Mouse (Mus musculus): ENCODE results near the gene Eps8. TPM values are rescaled to one million over a fixed set of nuclear protein-coding genes. Genes with fewer than 3 reads are reported as not detected.

Gene Eps8
- polyA plus RNA-seq, 1 experiment from 2014 or later, result 33.4 TPM

DNA sequence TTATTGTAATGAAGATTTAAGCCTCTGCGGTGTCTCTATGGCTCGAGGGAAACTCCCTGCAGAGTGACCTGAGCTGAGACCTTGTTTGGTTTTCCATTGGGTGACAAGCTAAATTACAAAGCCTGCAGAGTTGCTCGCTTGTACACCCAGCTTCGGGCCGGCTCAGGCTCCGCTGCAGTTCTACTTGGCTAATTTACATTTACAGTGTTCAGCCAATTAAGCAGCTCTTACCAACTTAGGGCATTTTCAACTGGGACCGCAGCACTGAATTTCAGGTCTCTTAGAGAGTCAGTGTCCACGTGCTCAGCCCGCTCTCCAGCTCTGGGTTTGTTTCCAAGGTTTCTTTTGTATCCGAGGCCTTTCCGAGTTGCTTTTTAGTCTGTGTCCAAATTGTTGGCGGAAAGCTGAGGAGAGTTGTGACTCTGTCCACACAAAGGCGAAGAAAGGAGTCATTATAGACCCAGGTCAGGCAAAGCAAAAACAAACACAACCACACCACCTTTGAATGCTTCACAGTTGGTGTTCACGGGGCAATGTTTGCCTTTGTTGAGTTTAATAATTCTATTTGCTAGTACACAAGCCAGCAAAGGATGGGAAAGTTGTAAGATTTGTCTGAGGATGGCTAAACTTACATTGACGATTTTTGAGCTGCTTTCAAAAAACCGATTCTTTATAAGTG lies 216.6 kb downstream of the Eps8 start:
- Histone ChIP-seq H3K9me3 (replicated peaks; ENCODE audit: control insufficient read depth, low read length) (no peaks in the 10 kb centered on the region), H3K27me3 (ENCODE audit: control insufficient read depth, insufficient read depth, low read length) (no peaks in the 10 kb centered on the region), H3K36me3 (ENCODE audit: control insufficient read depth, insufficient read depth, low read length) (no peaks in the 10 kb centered on the region), H3K4me3 (replicated peaks; ENCODE audit: low read length) (no peak overlapping the region), H3K9ac (ENCODE audit: low read length) (no peak overlapping the region), H3K4me1 (ENCODE audit: control insufficient read depth, insufficient read depth, low read length) (no peaks in the 10 kb centered on the region), H3K4me2 (ENCODE audit: low read depth, low read length) (no peak overlapping the region), H3K27ac (ENCODE audit: low read length) (no peak overlapping the region)
- ATAC-seq (ENCODE audit: insufficient read depth, low FRiP score), result no peak
- 50% methylated on average over 16 of the region's 16 CpGs for WGBS

DNA sequence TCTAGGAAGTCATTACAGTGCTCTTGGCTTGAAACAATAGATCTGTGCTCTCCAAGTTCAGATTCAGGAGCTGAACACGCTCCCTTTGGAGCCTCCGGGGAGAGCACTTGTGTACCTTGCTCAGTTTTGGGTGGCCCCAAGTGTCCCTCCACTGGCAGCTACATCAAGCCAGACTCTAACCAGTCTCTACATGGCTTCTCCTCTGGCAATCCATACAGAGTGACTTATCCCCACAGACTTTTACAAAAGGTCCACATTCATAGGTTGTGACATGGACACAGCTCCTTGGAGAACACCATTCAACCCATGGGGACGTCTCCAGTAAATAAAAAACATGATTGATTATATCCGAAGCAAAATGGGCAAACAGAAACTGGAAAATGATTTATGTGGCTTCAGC lies 217.2 kb downstream of the Eps8 start:
- WGBS, result 58% methylated on average over 4 of the region's 4 CpGs
- Histone ChIP-seq H3K4me1 (ENCODE audit: control insufficient read depth, insufficient read depth, low read length) (no peaks in the 10 kb centered on the region), H3K27me3 (ENCODE audit: control insufficient read depth, insufficient read depth, low read length) (no peaks in the 10 kb centered on the region), H3K36me3 (ENCODE audit: control insufficient read depth, insufficient read depth, low read length) (no peaks in the 10 kb centered on the region), H3K27ac (ENCODE audit: low read length) (no peak overlapping the region), H3K4me3 (replicated peaks; ENCODE audit: low read length) (no peak overlapping the region), H3K9ac (ENCODE audit: low read length) (no peak overlapping the region), H3K9me3 (replicated peaks; ENCODE audit: control insufficient read depth, low read length) (no peaks in the 10 kb centered on the region), H3K4me2 (ENCODE audit: low read depth, low read length) (no peak overlapping the region)
- no peak for ATAC-seq (ENCODE audit: insufficient read depth, low FRiP score)

DNA sequence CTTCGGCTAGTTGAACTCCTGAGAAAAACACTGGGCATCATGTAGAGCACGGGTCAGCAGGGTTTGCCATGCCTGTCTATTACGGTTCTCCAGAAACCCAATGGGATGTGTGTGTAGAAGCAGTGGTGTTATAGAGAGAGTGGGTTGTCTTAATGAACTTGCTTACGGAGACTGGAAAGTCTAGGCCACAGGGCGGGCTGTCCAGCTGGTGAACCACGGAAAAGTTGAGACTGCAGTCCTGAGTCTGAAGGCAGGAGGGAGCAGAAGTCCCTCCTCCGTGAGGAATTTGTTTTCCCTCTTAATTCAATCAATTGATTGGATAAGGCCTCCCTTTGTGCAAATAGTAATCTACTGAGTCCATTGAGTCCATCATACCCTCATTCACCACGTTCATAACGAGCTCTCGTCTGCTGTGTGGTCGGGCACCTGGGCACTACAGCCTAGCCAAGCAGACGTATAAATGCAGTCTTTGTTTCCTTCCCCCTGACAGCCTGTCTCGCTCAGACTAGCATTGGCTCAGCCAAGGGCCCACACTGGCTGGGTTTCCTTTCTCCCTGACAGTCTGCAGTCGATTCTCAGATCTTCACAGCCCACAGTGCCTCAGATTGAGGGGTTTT lies 221.0 kb downstream of the Eps8 start:
- Histone ChIP-seq H3K27me3 (ENCODE audit: control insufficient read depth, insufficient read depth, low read length) (no peaks in the 10 kb centered on the region), H3K9ac (ENCODE audit: low read length) (no peak overlapping the region), H3K36me3 (ENCODE audit: control insufficient read depth, insufficient read depth, low read length) (no peaks in the 10 kb centered on the region), H3K4me2 (ENCODE audit: low read depth, low read length) (no peak overlapping the region), H3K27ac (ENCODE audit: low read length) (no peak overlapping the region), H3K9me3 (replicated peaks; ENCODE audit: control insufficient read depth, low read length) (no peaks in the 10 kb centered on the region), H3K4me3 (replicated peaks; ENCODE audit: low read length) (no peak overlapping the region), H3K4me1 (ENCODE audit: control insufficient read depth, insufficient read depth, low read length) (no peaks in the 10 kb centered on the region)
- WGBS, result 56% methylated on average over 14 of the region's 14 CpGs
- ATAC-seq (ENCODE audit: insufficient read depth, low FRiP score), result peak; percentile 69; the same call in 1 of the 2 replicates

Other genes starting within 250 kb of the Eps8 start
- 123 and 131 TPM in 2 replicates for gene Strap, start 80.2 kb upstream of the Eps8 start, polyA plus RNA-seq (2015; fragmentation: Nextera tagmentation; extraction: Ambion mirVana)
- gene Dera, start 99.7 kb upstream of the Eps8 start, polyA plus RNA-seq (2015; fragmentation: Nextera tagmentation; extraction: Ambion mirVana), result 65.5 and 66.0 TPM in 2 replicates

All from stomach, embryonic 16.5 days (tissue).